Mouse (Mus musculus) bone marrow, adult 2 months (tissue): ENCODE results near the gene Bace2.

Experiments used
- CTCF ChIP-seq: fragments of 200-500 bp; IDR thresholded peaks from 2 replicates; pipeline ENCODE4 v1.5.1; 2011; ENCODE audit warnings: low read length, control low read depth; ENCODE audit not compliant: control insufficient read depth, insufficient read depth
- POLR2A ChIP-seq: fragments of 200-500 bp; IDR thresholded peaks from 2 replicates; pipeline ENCODE4 v1.6.1; 2011; ENCODE audit warnings: low read depth, mild to moderate bottlenecking, control low read depth, low read length, borderline replicate concordance; ENCODE audit not compliant: control insufficient read depth

GRCm38 (mm10) chr16:97391701-97392384 lies 35.3 kb downstream of the Bace2 start:
- TF ChIP-seq CTCF (no peak), POLR2A (no peak)
